Mouse (Mus musculus) adrenal gland, postnatal 4 days (tissue): ENCODE results near the gene Cd3d. TPM values are rescaled to one million over a fixed set of nuclear protein-coding genes. Genes with fewer than 3 reads are reported as not detected.
"Not testable (repeated sequence)": the region's sequence is repeated elsewhere in the genome, so short reads cannot be mapped to it uniquely, and the experiment has no call there.

ENCODE experiments used
- DNase-seq, 2 experiments: peaks; one replicate each; pipeline ENCODE4 v3.0.0; 2021 to 2022; ENCODE audit warnings: low spot score in 2 of 2, mixed read lengths in 2 of 2
- long read RNA-seq, 2 experiments: library from polyadenylated mRNA; stranded (forward); transcript quantifications; one replicate each; pipeline ENCODE4 v2.0.0; 2021
- total RNA-seq, 2 experiments: library from RNA; stranded (reverse); gene quantifications; 2 replicates each; pipeline ENCODE4 v1.2.3; 2021

Cd3d gene
- under 1 TPM in 1 of 2 experiments, not detected in 1; 0.87 TPM for total RNA-seq
- long read RNA-seq, experiment 1, partial matches to known transcripts: 0 of 2 reads
- long read RNA-seq, experiment 1, other reads (novel, unspliced or antisense): 0 of 2 reads
- long read RNA-seq, experiment 2: 0 reads

DNA sequence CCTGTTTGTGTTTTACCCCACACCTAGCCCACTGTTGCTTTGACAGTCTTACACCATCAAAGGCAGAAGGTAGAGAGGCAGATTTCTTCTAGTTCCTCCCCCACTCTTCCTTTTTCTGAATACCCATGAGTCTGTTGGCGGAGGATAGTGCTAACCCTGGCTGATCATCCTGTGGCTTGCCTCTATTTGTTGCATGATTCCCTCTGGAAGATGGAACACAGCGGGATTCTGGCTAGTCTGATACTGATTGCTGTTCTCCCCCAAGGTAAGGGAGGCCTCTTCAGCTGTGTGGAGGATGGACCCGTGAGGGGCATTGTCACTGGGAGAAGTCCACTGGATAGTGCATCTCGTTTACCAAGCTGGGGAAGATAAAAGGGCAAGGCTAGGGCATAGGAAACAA lies at the start of gene Cd3d:
Gene Cd3d, plus strand, starts transcription at position 111 of the 400 bp plus-strand sequence.
- no peak for DNase-seq

DNA sequence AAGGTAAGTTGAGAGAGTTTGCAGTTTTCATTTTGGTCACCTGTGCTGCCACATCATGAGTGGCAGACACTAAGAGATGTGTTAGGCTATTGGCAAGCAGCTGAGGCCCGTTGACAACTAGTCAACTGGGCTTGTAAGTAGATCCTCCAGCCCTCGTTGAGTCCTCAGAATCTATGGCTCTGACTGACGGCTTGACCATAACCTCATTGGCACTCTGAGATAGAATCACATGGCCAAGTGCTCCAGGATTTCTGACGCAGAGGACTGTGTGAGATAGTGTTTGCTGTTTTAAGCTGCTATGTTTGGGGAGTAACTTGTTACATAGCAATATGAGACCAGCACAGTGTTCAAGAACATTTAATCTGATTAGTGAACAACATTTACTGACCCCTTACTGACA lies 39.8 kb upstream of the Cd3d start:
- no peak for DNase-seq

DNA sequence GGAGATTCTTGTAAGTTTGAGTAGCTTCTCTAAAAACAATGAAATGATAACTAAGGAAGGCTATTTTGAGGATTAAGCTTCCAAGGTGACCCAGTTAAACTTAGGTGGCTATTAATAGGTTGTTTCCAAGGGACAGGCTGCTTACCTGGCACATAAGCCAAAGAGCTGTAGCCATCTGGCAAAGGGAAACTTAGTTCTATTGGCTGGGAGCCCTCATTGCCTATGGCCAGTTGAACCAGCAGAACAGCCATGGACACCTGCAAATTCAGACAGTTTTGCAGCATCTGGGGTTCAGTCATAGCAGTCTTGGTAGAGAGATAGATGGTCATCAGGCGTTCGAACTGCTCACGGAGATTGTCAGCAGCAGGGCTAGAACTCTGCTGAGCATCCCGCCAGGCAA lies 39.2 kb upstream of the Cd3d start:
- no peak for DNase-seq

DNA sequence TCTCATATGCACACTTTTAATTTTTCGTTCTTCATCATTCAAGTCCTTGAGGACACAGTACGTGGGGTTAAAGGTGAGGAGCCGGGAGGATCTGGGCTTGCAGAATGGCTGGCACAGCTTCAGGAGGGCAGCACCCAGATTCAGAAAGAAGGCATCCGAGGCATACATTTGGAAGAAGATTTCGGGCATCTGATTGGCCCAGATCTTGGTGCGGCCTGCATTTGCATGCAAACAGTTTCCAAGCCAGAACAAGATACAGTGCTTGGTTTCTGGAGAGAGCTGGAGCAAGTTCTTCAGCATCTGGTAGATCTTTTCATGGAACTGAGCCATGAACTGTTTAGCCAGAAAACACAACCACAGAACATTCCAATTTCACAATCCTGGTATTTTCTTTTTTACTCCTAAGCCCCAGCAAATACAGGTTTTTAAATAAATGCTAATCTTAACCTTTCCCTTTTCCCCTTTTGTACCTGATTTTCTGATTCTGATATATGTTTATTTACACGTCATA lies 35.3 kb upstream of the Cd3d start:
- DNase-seq: no peak

DNA sequence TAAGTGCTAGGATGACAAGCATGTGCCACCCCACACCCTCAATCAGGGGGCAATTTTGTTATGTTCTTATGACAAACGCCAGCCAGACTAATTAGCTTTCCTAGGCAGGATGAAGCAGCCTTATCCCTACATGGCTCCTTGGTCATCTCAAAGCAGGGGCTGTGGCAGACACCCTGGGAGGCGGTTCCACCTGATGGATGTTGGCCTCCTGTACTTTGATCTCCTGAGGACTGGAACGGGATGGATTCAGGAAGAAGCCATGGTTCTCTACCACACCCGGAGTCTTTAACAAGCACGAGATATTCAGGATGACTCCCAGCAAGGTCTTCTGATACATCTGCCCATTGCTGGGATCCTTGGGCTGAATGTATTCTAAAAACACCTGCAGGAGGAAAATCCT lies 33.8 kb upstream of the Cd3d start:
- DNase-seq: no peak

DNA sequence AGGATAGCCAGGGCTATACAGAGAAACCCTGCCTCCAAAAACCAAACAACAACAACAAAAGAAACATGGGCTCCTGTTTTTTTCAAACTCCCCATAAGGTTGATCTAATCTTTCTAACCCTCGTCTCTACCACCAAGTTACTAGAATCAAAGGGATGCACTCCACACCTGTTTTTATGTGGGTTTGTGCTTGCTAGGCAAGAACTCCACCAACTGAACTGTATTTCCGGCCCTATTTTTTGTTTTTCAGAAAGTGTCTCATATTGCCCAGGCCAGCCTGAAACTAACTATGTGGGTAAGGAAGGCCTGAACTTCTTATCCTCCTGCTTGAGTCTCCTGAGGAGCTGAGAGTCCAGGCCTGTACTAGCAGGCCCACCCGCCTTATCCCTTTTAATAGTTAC lies 27.2 kb upstream of the Cd3d start:
- DNase-seq: no peak

DNA sequence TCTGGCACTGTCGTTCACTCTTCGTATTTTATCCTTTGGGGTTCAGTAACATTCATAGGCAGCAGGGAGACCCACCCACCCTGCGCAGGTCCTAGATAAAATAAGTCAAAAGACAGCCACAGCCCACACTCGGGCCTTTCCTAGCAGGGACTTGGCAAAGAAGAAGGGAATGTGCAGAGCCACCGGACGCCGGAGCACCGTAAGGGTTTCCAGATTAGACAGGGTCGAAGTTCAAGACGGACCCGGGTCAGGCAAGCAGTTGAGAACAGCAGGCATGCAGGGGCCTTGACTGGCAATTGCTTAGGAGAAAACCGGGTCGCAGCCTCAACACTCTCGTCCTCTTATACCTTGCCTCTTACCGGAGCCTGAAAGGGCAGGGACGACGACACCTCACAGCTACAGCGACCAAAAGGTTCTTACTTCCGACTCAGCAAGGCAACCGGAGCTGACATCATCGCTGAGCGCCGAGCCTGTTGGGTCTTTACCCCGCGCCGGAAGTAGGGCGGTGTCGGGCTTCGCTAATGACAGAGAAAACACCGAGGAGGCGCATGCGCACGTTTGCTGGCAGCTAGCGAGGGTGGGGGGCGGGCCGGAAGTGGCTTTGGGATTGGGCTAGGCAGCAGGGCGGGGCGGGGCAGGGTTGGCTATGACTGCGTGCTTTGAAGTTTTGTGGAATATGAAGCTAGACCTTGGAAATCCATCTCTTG lies 16.3 kb upstream of the Cd3d start, which contains the start of gene Ube4a:
Gene Ube4a, minus strand, starts transcription at position 475 of the 707 bp plus-strand sequence.
- peak; percentile 96 to 98 for DNase-seq

DNA sequence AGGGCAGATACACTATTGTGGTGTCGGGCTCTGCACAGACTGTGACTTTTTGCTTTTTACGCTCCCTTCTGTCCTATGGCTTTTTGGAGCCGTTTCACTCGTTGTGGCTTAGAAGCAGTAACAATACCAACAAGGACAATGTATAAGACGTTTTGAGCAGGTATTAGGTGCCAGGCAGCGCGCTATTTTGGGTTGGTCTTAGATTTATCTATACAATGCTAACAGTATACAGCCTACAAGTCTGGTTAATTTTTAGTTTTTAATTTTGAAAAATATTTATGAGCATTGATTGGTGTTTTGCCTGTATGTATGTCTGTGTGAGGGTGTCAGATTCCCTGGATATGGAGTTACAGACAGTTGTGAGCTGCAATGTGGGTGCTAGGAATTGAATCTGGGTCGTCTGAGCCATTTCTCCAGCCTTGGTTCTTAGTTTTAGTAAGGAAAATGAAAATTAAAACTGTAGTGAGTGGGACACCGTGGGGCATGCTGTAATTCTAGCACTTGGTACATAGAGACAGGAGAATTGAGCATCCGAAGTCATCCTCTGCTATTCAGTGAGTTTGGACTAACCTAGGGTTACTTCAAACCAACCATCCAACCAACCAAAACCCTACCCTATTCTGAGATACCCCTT lies 15.6 kb upstream of the Cd3d start:
- DNase-seq: no peak

DNA sequence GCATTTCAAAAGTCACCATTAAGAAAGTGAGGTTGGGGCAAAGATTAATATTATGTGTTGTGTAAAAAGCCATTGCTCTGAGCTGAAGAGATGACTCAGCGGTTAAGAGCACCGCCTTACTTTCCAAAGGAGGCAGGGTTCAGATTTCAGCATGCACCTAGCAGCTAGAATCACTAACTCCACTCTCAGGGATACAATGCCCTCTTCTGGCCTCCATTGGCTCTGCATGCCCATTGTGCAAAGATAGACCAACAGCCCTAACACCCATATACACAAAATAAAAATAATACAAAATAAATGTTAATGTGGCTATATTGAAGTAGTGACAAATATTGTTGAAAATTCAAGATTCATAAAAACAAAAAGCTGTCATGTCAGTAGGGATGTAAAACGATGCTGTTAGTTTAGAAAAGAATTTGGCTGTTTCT lies 14.8 kb upstream of the Cd3d start:
- peak; percentile 24 to 53 for DNase-seq

DNA sequence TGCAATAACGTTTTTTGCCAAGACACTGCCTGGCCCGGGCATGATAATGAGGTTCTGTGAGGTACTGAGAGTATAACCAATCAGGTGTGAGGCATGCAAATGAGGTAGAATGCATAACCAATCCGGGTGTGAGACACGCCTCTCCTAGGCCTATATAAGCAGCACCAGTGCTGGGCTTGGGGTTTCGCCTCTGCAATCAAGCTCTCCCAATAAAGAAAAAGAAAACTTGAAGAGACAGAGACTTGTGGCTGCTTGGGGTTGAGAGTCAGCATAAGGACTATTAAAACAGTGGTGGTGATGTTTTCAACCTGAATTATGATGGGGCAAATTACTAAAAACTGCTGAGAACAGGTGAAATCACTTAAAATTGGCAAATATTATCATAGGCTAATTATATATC lies 13.8 kb upstream of the Cd3d start:
- not testable (repeated sequence) for DNase-seq

DNA sequence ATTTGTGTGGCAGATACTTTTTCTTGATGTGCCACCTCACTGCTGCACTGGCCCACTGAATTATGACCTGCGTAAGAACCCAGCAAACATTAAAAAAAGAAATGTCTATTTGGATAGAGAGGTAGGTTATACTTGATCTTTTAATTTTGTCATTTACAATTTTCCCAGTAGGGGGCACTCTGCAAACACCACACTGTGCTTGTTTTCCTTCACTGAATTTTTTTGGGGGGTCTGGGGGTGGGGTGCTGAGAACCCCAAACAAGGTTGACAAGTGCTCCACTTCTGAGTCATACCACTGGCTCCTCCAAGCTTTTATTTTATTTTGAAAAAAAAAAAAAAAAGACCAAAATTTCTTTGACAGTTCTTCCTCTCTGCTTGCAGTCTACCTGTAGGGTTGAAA lies 12.1 kb upstream of the Cd3d start:
- no peak for DNase-seq

DNA sequence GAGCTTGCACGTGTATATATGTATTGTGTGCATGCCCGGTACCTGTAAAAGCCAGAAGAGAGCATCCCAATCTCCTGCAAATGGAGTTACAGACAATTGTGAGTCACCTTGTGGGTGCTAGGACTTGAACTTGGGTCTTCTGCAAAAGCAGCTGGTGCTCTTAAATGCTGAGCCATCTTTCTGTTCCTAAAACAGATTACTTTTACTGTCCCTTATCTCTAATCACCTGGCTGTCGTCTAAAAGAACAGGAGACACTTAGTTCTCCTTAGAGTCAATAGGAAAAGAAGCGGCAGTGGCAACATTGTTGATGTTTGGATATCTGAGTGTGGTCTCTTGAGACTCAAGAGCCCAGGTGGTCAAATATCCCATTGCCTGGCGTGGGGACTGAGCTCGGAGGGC lies 3.8 kb upstream of the Cd3d start:
- DNase-seq: no peak

DNA sequence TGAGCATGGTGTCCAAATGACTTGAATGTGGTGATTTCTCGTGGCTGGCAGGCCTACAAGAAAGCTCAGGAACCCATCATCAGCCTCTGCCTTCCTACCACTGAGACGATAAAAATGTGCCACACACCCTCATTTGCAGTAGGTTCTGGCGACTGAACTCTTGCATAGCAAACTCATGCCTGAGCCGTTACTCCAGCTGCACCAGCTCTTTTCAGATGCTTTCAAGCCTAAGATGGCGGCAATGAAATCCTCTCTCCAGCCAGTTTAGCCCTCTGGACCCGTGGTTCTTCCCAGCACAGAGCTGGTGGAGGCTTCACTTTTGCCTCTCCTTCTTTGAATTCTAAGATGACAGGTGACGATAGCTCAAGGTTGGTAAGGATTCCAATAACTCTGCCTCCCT lies 1.8 kb upstream of the Cd3d start:
- DNase-seq: no peak

DNA sequence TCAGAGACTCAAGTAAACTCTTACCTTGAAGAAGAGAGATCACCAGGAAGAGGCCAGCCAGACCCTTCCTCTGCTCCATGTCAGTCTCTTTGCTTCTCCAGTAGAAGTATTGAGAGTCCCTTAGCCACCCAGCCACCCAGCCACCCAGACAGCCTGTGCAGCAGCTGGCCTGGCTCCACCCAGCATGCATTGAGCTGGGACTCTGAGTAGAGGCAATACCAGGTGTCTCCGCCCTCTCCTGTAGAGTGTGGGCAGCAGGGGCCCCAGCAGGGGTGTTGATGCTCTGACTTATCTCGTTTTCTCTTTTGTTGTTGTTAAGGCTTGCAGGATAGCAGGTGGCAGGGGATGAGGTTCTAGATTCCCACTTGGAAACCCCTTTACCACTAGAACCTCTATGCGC lies 1.3 kb upstream of the Cd3d start, which contains the start of gene Cd3g:
Gene Cd3g, minus strand, starts transcription at position 190 of the 400 bp plus-strand sequence.
- no peak for DNase-seq

DNA sequence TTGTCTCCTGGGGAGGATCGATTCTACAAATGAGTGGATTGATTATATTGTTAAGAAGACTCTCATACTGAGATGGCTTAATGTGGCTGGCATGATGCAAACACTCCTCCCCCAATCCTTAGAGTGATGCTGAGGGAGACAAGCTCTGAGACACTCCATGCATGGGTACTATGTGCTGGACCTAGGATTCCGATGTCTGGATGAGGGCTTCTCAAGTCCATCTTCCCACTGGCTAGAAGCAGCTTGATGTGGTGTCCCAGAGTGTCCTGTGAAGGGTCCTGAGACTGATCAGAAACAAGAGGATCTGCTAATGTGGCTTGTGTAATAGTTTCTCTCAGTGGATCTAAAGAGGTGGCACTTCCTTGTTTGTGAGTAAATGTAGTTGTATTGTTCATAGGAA lies 482 bp upstream of the Cd3d start:
- no peak for DNase-seq

DNA sequence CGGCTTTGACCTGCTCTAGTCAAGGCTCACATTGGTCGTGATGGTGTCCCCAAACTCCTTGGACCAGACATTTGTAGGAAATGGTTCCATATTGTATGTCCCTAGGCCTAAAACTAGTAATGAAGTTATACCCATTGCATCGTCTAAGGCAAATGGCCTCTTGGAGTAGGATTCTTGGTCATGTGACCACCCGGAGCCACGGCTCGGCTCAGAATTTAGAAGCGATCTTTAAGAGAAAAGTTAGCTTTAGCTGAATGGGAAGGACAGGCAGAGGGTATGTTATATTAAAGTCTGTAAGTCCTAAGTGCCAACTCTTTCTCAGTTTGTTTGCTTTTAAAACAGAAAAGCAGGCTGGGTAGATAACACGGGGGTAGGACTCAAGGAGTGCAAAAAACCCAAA lies 495 bp downstream of the Cd3d start:
- no peak for DNase-seq

DNA sequence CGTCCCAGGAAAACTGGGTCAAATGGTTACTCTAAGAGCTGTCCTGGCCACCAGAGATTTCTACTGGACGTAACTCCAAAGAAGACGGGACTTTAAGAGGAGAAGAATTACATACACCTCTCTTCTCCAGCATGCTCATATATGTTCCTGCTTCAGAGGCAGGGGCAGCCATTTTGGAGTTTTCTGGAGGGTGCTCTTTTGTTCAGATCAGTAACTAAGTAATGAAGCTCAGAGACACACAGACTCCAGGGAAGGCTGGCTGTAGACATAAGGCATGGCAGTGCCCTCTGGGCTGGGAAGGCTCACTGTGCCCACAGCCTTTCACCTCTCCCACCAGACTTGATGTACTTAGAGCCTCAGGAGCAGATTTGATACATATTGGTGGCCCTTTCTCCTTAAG lies 945 bp downstream of the Cd3d start:
- no peak for DNase-seq

DNA sequence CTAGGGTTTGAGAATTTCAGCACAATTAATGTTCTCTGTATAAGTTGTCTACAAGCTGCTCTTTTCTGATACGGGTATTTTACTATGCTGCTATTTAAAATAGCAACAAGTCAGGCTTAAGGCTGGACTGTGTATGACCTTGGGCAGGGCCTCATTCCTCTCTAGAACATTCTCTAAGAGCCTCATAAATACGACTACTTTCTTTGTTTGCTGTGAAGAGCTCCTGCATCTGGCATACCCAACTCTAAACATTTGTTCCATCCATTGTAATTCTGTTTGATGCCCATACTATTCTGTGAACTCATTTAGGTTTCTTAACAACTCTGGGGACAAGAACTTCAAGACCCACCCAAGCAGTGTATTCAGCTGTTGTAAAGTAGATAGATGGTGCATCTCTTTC lies 1.4 kb downstream of the Cd3d start:
- DNase-seq: no peak

DNA sequence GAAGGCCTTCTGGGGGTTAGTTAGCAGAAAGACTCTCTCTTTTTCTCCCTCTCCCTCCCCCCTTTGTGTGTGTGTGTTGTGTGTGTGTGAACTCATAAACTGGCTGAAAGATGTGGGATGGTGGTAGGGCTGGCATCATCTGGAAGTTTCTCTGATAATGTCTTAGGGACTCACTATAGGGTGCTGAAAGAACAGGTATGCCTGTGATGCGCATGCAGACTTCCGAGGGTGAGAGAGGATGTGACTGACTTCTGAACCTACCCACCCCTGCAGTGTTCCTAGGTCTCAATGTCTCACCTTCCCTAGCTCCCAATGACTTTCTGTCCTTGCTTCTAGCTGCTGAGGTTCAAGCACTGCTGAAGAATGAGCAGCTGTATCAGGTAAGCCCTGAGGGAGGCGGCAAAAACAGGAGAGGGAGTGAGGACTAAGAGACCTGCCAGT lies 4.2 kb downstream of the Cd3d start:
- DNase-seq: no peak

DNA sequence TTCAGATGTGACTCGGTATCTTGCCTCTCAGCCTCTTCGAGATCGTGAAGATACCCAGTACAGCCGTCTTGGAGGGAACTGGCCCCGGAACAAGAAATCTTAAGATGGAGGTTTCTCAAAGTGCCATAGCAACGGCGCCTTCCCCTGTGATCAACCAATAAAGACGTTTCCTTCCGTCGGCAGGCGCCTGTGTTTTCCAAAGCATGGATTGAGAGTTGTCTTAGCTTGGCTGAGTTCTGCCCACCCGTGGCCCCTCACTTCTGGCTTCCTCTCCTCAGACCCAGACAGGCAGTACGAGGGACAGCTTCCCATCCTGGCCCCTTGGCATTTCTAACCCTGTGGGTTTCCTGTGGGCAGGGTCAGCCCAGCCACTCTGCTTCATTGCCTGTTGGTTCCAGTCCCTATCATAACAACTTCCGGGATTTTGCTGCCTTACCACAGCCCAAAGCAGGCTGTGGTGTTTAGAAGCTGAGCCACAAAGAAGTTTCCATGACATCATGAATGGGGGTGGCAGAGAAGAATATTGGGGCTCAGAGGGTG lies 4.7 kb downstream of the Cd3d start:
- no peak for DNase-seq

DNA sequence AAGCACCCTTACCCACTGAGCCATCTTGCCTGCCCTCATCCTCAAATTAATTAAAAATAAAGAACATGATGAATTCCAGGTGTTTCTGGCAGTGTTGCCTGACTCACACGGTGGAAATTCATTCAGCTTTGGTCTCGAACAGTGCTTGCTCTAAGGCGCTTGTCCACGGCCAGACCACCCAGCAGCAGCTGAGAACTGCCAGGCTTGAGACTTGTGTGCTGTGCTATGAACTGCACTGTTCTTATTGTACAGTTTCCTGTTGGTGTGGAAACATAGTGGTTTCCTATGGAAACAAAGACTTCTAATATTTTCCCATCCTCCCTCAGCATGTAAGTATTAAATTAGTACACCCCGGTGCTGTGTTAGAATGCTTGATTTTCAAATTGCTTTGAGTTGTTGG lies 5.4 kb downstream of the Cd3d start:
- no peak for DNase-seq

DNA sequence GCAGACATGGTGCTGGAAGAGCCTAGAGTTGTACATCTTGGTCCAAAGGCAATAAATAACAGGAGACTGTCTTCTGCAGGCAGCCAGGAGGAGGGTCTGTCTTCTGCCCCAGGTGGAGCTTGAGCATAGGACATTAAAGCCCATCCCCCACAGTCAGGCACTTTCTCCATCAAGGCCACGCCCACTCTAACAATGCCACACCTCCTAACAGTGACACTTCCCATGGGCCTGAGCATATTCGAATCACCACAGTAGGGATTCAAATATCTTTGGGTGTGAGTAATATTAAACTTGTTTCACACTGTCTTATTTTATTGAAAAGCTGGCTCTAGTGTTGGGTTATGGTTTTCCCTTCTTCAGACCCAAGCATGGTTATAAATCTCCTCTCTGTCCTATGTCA lies 10.2 kb downstream of the Cd3d start:
- DNase-seq: no peak
